20 mouse cellular contexts compared by ENCODE assay signal in the genomic region with DNA sequence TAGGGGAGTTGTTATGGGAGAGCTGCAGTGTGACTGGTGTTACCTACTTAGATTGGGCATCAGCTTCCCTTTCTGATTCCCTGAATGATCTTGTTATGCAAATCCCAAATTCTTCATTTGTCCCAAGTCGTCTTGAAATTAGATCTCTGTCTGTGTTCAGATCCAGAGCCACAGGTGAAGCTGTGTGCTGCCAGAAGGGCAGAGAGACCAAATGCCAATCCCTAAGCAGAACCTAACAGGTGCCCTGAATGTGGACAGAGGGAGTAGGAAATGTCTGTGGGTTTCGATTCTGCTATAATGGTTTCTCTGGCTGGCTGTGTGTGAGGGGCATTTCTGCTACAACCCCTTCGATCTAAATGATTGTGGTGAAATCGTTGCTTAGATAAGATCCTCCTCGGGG. TPM values are rescaled to one million over a fixed set of nuclear protein-coding genes. Genes with fewer than 3 reads are reported as not detected.
DNase-seq lines count a peak whose midpoint lies in the region; ATAC-seq lines count a peak whose summit lies in the region.
"Had no signal": no experiment of that assay in that cellular context is flagged by ENCODE, and none has a peak within 500 bp of the region (broad histone marks: within the 10 kb centered on the region; RNA-seq: fewer than 3 reads in every experiment).

No protein-coding gene starts in this region.

- no peaks in the 10 kb centered on the region for H3K36me3 ChIP-seq in midbrain, embryonic 13.5 days
- no peaks in the 10 kb centered on the region for H3K36me3 ChIP-seq in midbrain, embryonic 11.5 days (ENCODE audit: control insufficient read depth, insufficient read depth, low read length)
- no peaks in the 10 kb centered on the region for H3K36me3 ChIP-seq in forebrain, embryonic 16.5 days (ENCODE audit: control insufficient read depth, insufficient read depth)
- no peaks in the 10 kb centered on the region for H3K36me3 ChIP-seq in midbrain, embryonic 16.5 days (ENCODE audit: control insufficient read depth, insufficient read depth, low read length)
- H3K36me3 ChIP-seq: embryonic facial prominence, embryonic 12.5 days; intestine, embryonic 15.5 days had no signal

- H3K4me2 ChIP-seq in midbrain, embryonic 13.5 days (replicated peaks): no peak overlapping the region
- no peak overlapping the region for H3K4me2 ChIP-seq in midbrain, embryonic 11.5 days
- no peak overlapping the region for H3K4me2 ChIP-seq in forebrain, embryonic 16.5 days (ENCODE audit: low read length)
- no peak overlapping the region; the same call in 1 of the 2 replicates for H3K4me2 ChIP-seq in midbrain, embryonic 16.5 days (ENCODE audit: low read length)
- H3K4me2 ChIP-seq: embryonic facial prominence, embryonic 12.5 days; intestine, embryonic 15.5 days; liver, embryonic 11.5 days had no signal

- H3K27me3 ChIP-seq in midbrain, embryonic 13.5 days: no peaks in the 10 kb centered on the region
- H3K27me3 ChIP-seq in midbrain, embryonic 11.5 days (ENCODE audit: control insufficient read depth, insufficient read depth, low read length): no peaks in the 10 kb centered on the region
- no peaks in the 10 kb centered on the region for H3K27me3 ChIP-seq in forebrain, embryonic 16.5 days (replicated peaks; ENCODE audit: control insufficient read depth, insufficient read depth, low read length)
- no peaks in the 10 kb centered on the region for H3K27me3 ChIP-seq in midbrain, embryonic 16.5 days (ENCODE audit: control insufficient read depth, insufficient read depth, low read depth, low read length)
- H3K27me3 ChIP-seq: embryonic facial prominence, embryonic 12.5 days; intestine, embryonic 15.5 days had no signal

- WGBS in midbrain, embryonic 13.5 days: 71% methylated on average over 5 of the region's 5 CpGs
- 82% methylated on average over 5 of the region's 5 CpGs for WGBS in midbrain, embryonic 11.5 days
- 58% methylated on average over 5 of the region's 5 CpGs for WGBS in forebrain, embryonic 16.5 days
- WGBS in midbrain, embryonic 16.5 days: 62% methylated on average over 5 of the region's 5 CpGs

- peaks cover 39% of the 10 kb centered on the region for H3K4me1 ChIP-seq in midbrain, embryonic 13.5 days (replicated peaks)
- H3K4me1 ChIP-seq in midbrain, embryonic 11.5 days (ENCODE audit: control insufficient read depth, insufficient read depth, low read length): no peaks in the 10 kb centered on the region
- peaks cover 30% of the 10 kb centered on the region for H3K4me1 ChIP-seq in forebrain, embryonic 16.5 days (replicated peaks; ENCODE audit: control insufficient read depth, insufficient read depth, low read length)
- peaks cover 47% of the 10 kb centered on the region for H3K4me1 ChIP-seq in midbrain, embryonic 16.5 days (ENCODE audit: control insufficient read depth, insufficient read depth, low read length)
- H3K4me1 ChIP-seq: embryonic facial prominence, embryonic 12.5 days; intestine, embryonic 15.5 days had no signal

- peak overlapping the region; percentile 54; the same call in 1 of the 2 replicates for H3K27ac ChIP-seq in midbrain, embryonic 13.5 days
- no peak overlapping the region for H3K27ac ChIP-seq in midbrain, embryonic 11.5 days (ENCODE audit: low read depth, low read length)
- peak overlapping the region; percentile 69; the same call in 1 of the 2 replicates for H3K27ac ChIP-seq in forebrain, embryonic 16.5 days (ENCODE audit: low read length)
- peak overlapping the region; percentile 4 for H3K27ac ChIP-seq in midbrain, embryonic 16.5 days (ENCODE audit: low read length)
- H3K27ac ChIP-seq: embryonic facial prominence, embryonic 12.5 days; intestine, embryonic 15.5 days had no signal

- ATAC-seq in midbrain, embryonic 13.5 days: no peak
- ATAC-seq in midbrain, embryonic 11.5 days (ENCODE audit: low FRiP score): no peak
- ATAC-seq in forebrain, embryonic 16.5 days: no peak
- ATAC-seq in midbrain, embryonic 16.5 days: no peak
- ATAC-seq: intestine, embryonic 15.5 days had no signal

- no peaks in the 10 kb centered on the region for H3K9me3 ChIP-seq in midbrain, embryonic 13.5 days
- H3K9me3 ChIP-seq in midbrain, embryonic 11.5 days (ENCODE audit: control insufficient read depth, low read length): no peaks in the 10 kb centered on the region
- H3K9me3 ChIP-seq in forebrain, embryonic 16.5 days (ENCODE audit: control insufficient read depth, low read length): no peaks in the 10 kb centered on the region
- no peaks in the 10 kb centered on the region for H3K9me3 ChIP-seq in midbrain, embryonic 16.5 days (replicated peaks; ENCODE audit: control insufficient read depth, low read length, poor library complexity, severe bottlenecking)
- H3K9me3 ChIP-seq: embryonic facial prominence, embryonic 12.5 days; intestine, embryonic 15.5 days had no signal

- peak; percentile 67 for DNase-seq in cerebellum, adult 9-11 months
- no peak for DNase-seq in cerebellum, postnatal 4 days (ENCODE audit: low spot score in 2 of 2)
- DNase-seq in midbrain, embryonic 11.5 days (ENCODE audit: low spot score, missing footprints): no peak
- no peak for DNase-seq in retina, embryonic 14.5 days (ENCODE audit: low spot score)
- no peak for DNase-seq in ovary, postnatal 10 days (ENCODE audit: low spot score)
- DNase-seq: B cell, adult 2 months; gastrocnemius, postnatal 14 days; heart, adult 18-20 months; heart, postnatal 36 days; kidney, adult 9 months; kidney, postnatal 25 days; lung, adult 18-20 months; thymus, postnatal 36 days had no signal

- no peak overlapping the region for H3K9ac ChIP-seq in midbrain, embryonic 13.5 days (replicated peaks)
- H3K9ac ChIP-seq in midbrain, embryonic 11.5 days (ENCODE audit: low read length): no peak overlapping the region
- H3K9ac ChIP-seq in forebrain, embryonic 16.5 days (replicated peaks; ENCODE audit: low read depth, low read length): peak overlapping the region; percentile 13; the same call in 1 of the 2 replicates
- peak overlapping the region; percentile 40; the same call in 1 of the 2 replicates for H3K9ac ChIP-seq in midbrain, embryonic 16.5 days (ENCODE audit: low read depth, low read length)
- H3K9ac ChIP-seq: embryonic facial prominence, embryonic 12.5 days; intestine, embryonic 15.5 days had no signal

- H3K4me3 ChIP-seq in midbrain, embryonic 13.5 days (replicated peaks): no peak overlapping the region
- H3K4me3 ChIP-seq in midbrain, embryonic 11.5 days (ENCODE audit: low read depth, low read length): no peak overlapping the region
- H3K4me3 ChIP-seq in forebrain, embryonic 16.5 days (replicated peaks; ENCODE audit: low read length): no peak overlapping the region
- no peak overlapping the region for H3K4me3 ChIP-seq in midbrain, embryonic 16.5 days (ENCODE audit: low read depth, low read length)
- H3K4me3 ChIP-seq: embryonic facial prominence, embryonic 12.5 days; erythroblast, embryonic 14.5 days; intestine, embryonic 15.5 days had no signal

RNA-seq across cellular contexts. Expression of gene Myt1l, which starts 18.9 kb away (rescaled TPM):
- 177 and 191 TPM in 2 replicates for polyA plus RNA-seq in midbrain, embryonic 13.5 days (2015; fragmentation: Nextera tagmentation; extraction: Ambion mirVana)
- 13.3 and 13.5 TPM in 2 replicates for polyA plus RNA-seq in midbrain, embryonic 11.5 days (2014; fragmentation: Nextera tagmentation; extraction: Ambion mirVana)
- 261 and 316 TPM in 2 replicates for polyA plus RNA-seq in forebrain, embryonic 16.5 days (2015; fragmentation: Nextera tagmentation; extraction: Ambion mirVana)
- polyA plus RNA-seq in midbrain, embryonic 16.5 days (2015; fragmentation: Nextera tagmentation; extraction: Ambion mirVana): 274 and 304 TPM in 2 replicates
- polyA plus RNA-seq: erythroblast, embryonic 14.5 days had no signal

Comparison
In these comparisons a context has a peak if more than half of its experiments do, and no peak if none do; other contexts are left out.
1. H3K9ac ChIP-seq: peak in forebrain, embryonic 16.5 days (single experiment) and midbrain, embryonic 16.5 days (single experiment); none in midbrain, embryonic 13.5 days (single experiment) and midbrain, embryonic 11.5 days (single experiment).
2. RNA of gene Myt1l, which starts 18.9 kb away (polyA plus RNA-seq): 261 to 316 TPM in forebrain, embryonic 16.5 days, 274 to 304 TPM in midbrain, embryonic 16.5 days and 177 to 191 TPM in midbrain, embryonic 13.5 days; 13.3 to 13.5 TPM in midbrain, embryonic 11.5 days; every median in the first group is over 10 times any median in the second.